Mouse (Mus musculus) liver, embryonic 14.5 days (tissue): ENCODE measurements around the gene Serinc5. TPM values are rescaled to one million over a fixed set of nuclear protein-coding genes. Genes with fewer than 3 reads are reported as not detected.

Experiments used
- ATAC-seq: fragments of 200-750 bp; cut with Nextera tagmentation; 2 replicates; pipeline ENCODE4 v1.8.0; 2017; ENCODE audit warnings: moderate number of reproducible peaks, mild to moderate bottlenecking, moderate library complexity; ENCODE audit not compliant: insufficient read depth
- DNase-seq, 3 experiments: peaks; one replicate each; pipeline ENCODE4 v3.0.0-alpha.2; 2012 to 2013; ENCODE audit warnings: low read depth in 3 of 3, low spot score in 3 of 3
- H3K27ac ChIP-seq: fragments of 300-500 bp; sonication (generic); 2 replicates; pipeline ENCODE4 v1.5.1; 2014; ENCODE audit warnings: moderate library complexity, mild to moderate bottlenecking, control low read depth, inconsistent platforms
- H3K27me3 ChIP-seq: fragments of 300-500 bp; sonication (generic); 2 replicates; pipeline ENCODE4 v1.6.1; 2014; ENCODE audit warnings: mild to moderate bottlenecking, low read length, moderate library complexity; ENCODE audit not compliant: control insufficient read depth, insufficient read depth
- H3K36me3 ChIP-seq: fragments of 300-500 bp; sonication (generic); replicated peaks from 2 replicates; pipeline ENCODE4 v1.6.1; 2014; ENCODE audit warnings: low read depth; ENCODE audit not compliant: control insufficient read depth, insufficient read depth
- H3K4me1 ChIP-seq, 2 experiments: fragments of 200-500 bp in 1 of 2; fragments of 300-500 bp in 1 of 2; sonication (generic) in 1 of 2; replicated peaks; 2 replicates each; pipeline ENCODE4 v1.6.1; 2012 to 2014; ENCODE audit warnings: antibody characterized with exemption in 1 of 2, inconsistent platforms in 1 of 2, low read length in 1 of 2; ENCODE audit not compliant: control insufficient read depth in 2 of 2, insufficient read depth in 2 of 2
- H3K4me2 ChIP-seq: fragments of 300-500 bp; sonication (generic); 2 replicates; pipeline ENCODE4 v1.6.1; 2014; ENCODE audit warnings: low read depth, mild to moderate bottlenecking, control low read depth, moderate library complexity
- H3K4me3 ChIP-seq, 2 experiments: fragments of 200-500 bp in 1 of 2; fragments of 300-500 bp in 1 of 2; sonication (generic) in 1 of 2; 2 replicates each; pipeline ENCODE4 v1.5.1; 2012 to 2014; ENCODE audit warnings: low read depth in 2 of 2, low read length in 2 of 2, mild to moderate bottlenecking in 2 of 2, control low read depth in 1 of 2, inconsistent platforms in 1 of 2, moderate library complexity in 1 of 2; ENCODE audit not compliant: insufficient read depth in 1 of 2
- H3K9ac ChIP-seq: fragments of 300-500 bp; sonication (generic); replicated peaks from 2 replicates; pipeline ENCODE4 v1.6.1; 2014; ENCODE audit warnings: mild to moderate bottlenecking, control low read depth, moderate library complexity
- H3K9me3 ChIP-seq: fragments of 300-500 bp; sonication (generic); 2 replicates; pipeline ENCODE4 v1.6.1; 2016; ENCODE audit warnings: low read length, mixed read lengths; ENCODE audit not compliant: control insufficient read depth
- CTCF ChIP-seq: IDR thresholded peaks from 2 replicates; pipeline ENCODE4 v1.5.1; 2016; ENCODE audit warnings: antibody characterized with exemption, low read depth, control low read depth
- EP300 ChIP-seq: IDR thresholded peaks from 2 replicates; pipeline ENCODE4 v1.6.1; 2016; ENCODE audit warnings: antibody characterized with exemption, low read depth
- WGBS: fragments of 180-500 bp; shearing (Covaris S2); extraction: QIAGEN DNeasy Blood & Tissue Kit; methylation state at CpG from one replicate; pipeline ENCODE4 v1.1.7; 2014; ENCODE audit not compliant: insufficient replicate concordance; 5-methylcytosine and 5-hydroxymethylcytosine counted together
- polyA plus RNA-seq, 2 experiments: library from polyadenylated mRNA; depleted of rRNA in 1 of 2; stranded (reverse) in 1 of 2; unstranded in 1 of 2; fragments of >200 nt; fragmentation: Nextera tagmentation in 1 of 2; extraction: Ambion mirVana in 1 of 2; gene quantifications; 2 replicates each; pipeline versions ENCODE4 v1.2.1 to v1.2.3; 2012 to 2014

Serinc5 gene
- polyA plus RNA-seq, 2 experiments: 14.2 to 17.9 TPM

- H3K4me3 ChIP-seq: no peak overlapping the region
- H3K9me3 ChIP-seq: no peaks in the 10 kb centered on the region; the same call in 1 of the 2 replicates
- H3K4me2 ChIP-seq: no peak overlapping the region
- H3K9ac ChIP-seq: no peak overlapping the region
- 0 out of 4 replicates have a peak, but pooled peaks cover 0 to 2% of the 10 kb centered on the region in 2 experiments for H3K4me1 ChIP-seq
- no peaks in the 10 kb centered on the region for H3K27me3 ChIP-seq
- H3K36me3 ChIP-seq: peaks cover 54% of the 10 kb centered on the region
- ATAC-seq (no peak), DNase-seq (no peak)
- TF ChIP-seq EP300 (no peak), CTCF (no peak)
- 82% methylated on average over 2 of the region's 2 CpGs for WGBS
- no peak overlapping the region for H3K27ac ChIP-seq
Observed at GRCm38 (mm10) chr13:92689061-92689460, 78.2 kb downstream of the Serinc5 start.

GRCm38 (mm10) chr13:92693866-92694550 lies 83.1 kb downstream of the Serinc5 start:
- Histone ChIP-seq H3K27ac (no peak overlapping the region), H3K9ac (no peak overlapping the region), H3K4me3 (no peak overlapping the region), H3K27me3 (no peaks in the 10 kb centered on the region), H3K4me2 (no peak overlapping the region), H3K36me3 (peaks cover 35% of the 10 kb centered on the region), H3K4me1 (0 out of 4 replicates have a peak, but pooled peaks cover 0 to 3% of the 10 kb centered on the region in 2 experiments), H3K9me3 (no peaks in the 10 kb centered on the region)
- TF ChIP-seq CTCF (no peak), EP300 (no peak)
- ATAC-seq: no peak
- DNase-seq: no peak
- 79% methylated on average over 10 of the region's 10 CpGs for WGBS

- Histone ChIP-seq H3K27ac (no peak overlapping the region), H3K9me3 (no peaks in the 10 kb centered on the region), H3K36me3 (peaks cover 32% of the 10 kb centered on the region), H3K27me3 (no peaks in the 10 kb centered on the region), H3K4me1 (peaks cover 0 to 3% of the 10 kb centered on the region in 2 experiments; a peak in 1 of 4 replicates), H3K9ac (no peak overlapping the region), H3K4me2 (no peak overlapping the region), H3K4me3 (no peak overlapping the region)
- ATAC-seq (no peak), DNase-seq (no peak)
- no peak for TF ChIP-seq CTCF
- no peak for TF ChIP-seq EP300
- 62% methylated on average over 5 of the region's 5 CpGs for WGBS
Observed at GRCm38 (mm10) chr13:92696491-92696939, 85.6 kb downstream of the Serinc5 start.

- no peak overlapping the region for H3K27ac ChIP-seq
- DNase-seq (no peak), ATAC-seq (no peak)
- TF ChIP-seq EP300: no peak
- H3K36me3 ChIP-seq: peaks cover 30% of the 10 kb centered on the region
- H3K4me1 ChIP-seq: peaks cover 0 to 7% of the 10 kb centered on the region in 2 experiments; a peak in 1 of 4 replicates
- H3K9me3 ChIP-seq: no peaks in the 10 kb centered on the region
- H3K9ac ChIP-seq: no peak overlapping the region
- WGBS: 73% methylated on average over 4 of the region's 4 CpGs
- H3K4me3 ChIP-seq: no peak overlapping the region
- H3K4me2 ChIP-seq: no peak overlapping the region
- no peaks in the 10 kb centered on the region for H3K27me3 ChIP-seq
Observed at GRCm38 (mm10) chr13:92697141-92697540, 86.2 kb downstream of the Serinc5 start.

GRCm38 (mm10) chr13:92698781-92699180 lies 87.9 kb downstream of the Serinc5 start:
- 83% methylated on average over 9 of the region's 9 CpGs for WGBS
- H3K36me3 ChIP-seq: peaks cover 32% of the 10 kb centered on the region

More at GRCm38 (mm10) chr13:92698781-92699180, 87.9 kb downstream of the Serinc5 start:
- no peak overlapping the region for H3K4me2 ChIP-seq
- ATAC-seq (no peak), DNase-seq (no peak)
- no peak overlapping the region for H3K9ac ChIP-seq
- no peak overlapping the region for H3K4me3 ChIP-seq
- peaks cover 0 to 6% of the 10 kb centered on the region in 2 experiments; a peak in 1 of 4 replicates for H3K4me1 ChIP-seq
- no peak for TF ChIP-seq CTCF
- TF ChIP-seq EP300: no peak
- no peak overlapping the region for H3K27ac ChIP-seq
- H3K27me3 ChIP-seq: no peaks in the 10 kb centered on the region
- no peaks in the 10 kb centered on the region for H3K9me3 ChIP-seq
